Mouse (Mus musculus): ENCODE measurements around the gene Prkn. TPM values are rescaled to one million over a fixed set of nuclear protein-coding genes. Genes with fewer than 3 reads are reported as not detected.

Prkn gene
- total and polyA plus RNA-seq, 3 experiments: 4.5 to 10.6 (median 10.3) TPM

DNA sequence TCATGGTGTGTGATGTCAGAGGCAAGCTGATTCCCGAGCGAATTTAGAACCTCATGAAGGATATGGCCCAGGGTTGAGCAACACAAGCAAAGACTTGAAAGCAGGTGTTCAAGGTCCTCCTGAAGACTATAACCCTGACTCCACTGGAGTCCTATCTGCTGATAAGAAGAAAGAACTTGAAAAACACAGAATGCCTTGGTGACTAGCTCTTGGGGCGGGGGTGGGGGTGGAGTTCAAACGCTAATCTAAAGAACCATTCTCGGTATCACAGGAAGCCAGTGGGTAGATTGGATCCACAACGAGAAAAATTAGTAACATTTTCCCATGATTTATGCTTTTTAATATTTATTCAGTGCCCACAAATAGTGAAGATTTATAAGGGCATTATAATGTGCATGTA lies 879.6 kb downstream of the Prkn start:
- DNase-seq: no peak
- Histone ChIP-seq H3K9ac (ENCODE audit: low read depth, low read length) (no peak overlapping the region), H3K36me3 (ENCODE audit: control insufficient read depth, insufficient read depth, low read length) (no peaks in the 10 kb centered on the region), H3K79me2 (replicated peaks; ENCODE audit: control insufficient read depth, insufficient read depth, low read length) (no peaks in the 10 kb centered on the region), H3K4me1 (ENCODE audit: control insufficient read depth, insufficient read depth, low read length) (no peaks in the 10 kb centered on the region), H3K27me3 (ENCODE audit: control insufficient read depth, insufficient read depth, low read length) (no peaks in the 10 kb centered on the region), H3K27ac (no peak overlapping the region), H3K4me3 (no peak overlapping the region)
- no peak for TF ChIP-seq POLR2A (IDR thresholded peaks at IDR 0.05; ENCODE audit: insufficient read depth, low read depth, low read length)
- TF ChIP-seq EP300 (IDR thresholded peaks at IDR 0.05; ENCODE audit: insufficient read depth, low read depth, low read length): no peak
- no peak for TF ChIP-seq CTCF (IDR thresholded peaks at IDR 0.05)
- intact Hi-C loops (cut with DNase I): no loop called here
- 71% methylated on average over 6 of the region's 6 CpGs for WGBS

DNA sequence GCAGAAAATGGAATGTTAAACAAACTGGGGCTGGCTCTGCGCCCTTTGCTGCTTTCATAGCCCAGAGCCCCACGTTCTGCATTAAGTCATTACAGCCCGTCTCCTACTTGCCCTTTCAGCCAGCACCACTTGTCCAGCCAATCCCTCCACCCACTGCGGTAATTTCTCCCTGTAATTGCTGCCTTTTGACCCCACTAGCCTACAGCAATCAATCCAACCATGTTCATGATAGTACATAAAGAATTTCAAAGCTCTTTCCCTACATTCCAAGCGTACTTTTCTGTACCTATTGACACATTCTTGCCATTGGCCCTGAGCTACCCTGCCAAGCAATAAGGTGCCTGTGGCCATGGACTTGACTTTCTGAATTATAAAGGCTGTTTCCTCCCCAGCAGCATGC lies 881.7 kb downstream of the Prkn start:
- 72% methylated on average over 5 of the region's 5 CpGs for WGBS
- DNase-seq: no peak
- intact Hi-C loops (cut with DNase I): no loop called here
- Histone ChIP-seq H3K9ac (ENCODE audit: low read depth, low read length) (no peak overlapping the region), H3K27ac (no peak overlapping the region), H3K27me3 (ENCODE audit: control insufficient read depth, insufficient read depth, low read length) (no peaks in the 10 kb centered on the region), H3K4me1 (ENCODE audit: control insufficient read depth, insufficient read depth, low read length) (no peaks in the 10 kb centered on the region), H3K4me3 (no peak overlapping the region), H3K36me3 (ENCODE audit: control insufficient read depth, insufficient read depth, low read length) (no peaks in the 10 kb centered on the region), H3K79me2 (replicated peaks; ENCODE audit: control insufficient read depth, insufficient read depth, low read length) (no peaks in the 10 kb centered on the region)
- TF ChIP-seq EP300 (IDR thresholded peaks at IDR 0.05; ENCODE audit: insufficient read depth, low read depth, low read length): no peak
- TF ChIP-seq CTCF (IDR thresholded peaks at IDR 0.05): no peak
- no peak for TF ChIP-seq POLR2A (IDR thresholded peaks at IDR 0.05; ENCODE audit: insufficient read depth, low read depth, low read length)

DNA sequence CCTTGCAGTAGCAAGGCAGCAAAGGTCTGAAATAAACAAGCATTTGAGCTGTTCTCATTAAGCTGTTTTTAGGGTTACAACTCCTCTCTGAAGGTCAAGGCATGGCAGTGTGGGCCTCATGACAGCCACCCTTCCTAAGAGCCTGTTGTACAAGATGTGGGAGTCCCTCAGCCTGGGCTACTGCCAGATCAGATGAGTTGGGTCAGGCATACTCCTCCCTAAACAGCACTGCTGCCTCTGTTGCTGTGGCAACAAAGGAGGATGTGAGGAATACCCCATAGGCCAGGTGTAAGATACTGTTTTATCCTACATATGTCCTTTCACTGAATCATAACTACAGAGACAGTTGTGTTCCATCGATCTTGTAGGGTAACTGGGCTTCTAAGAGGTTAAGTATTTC lies 882.3 kb downstream of the Prkn start:
- DNase-seq: no peak
- WGBS: 93% methylated on average over 1 of the region's 1 CpGs

DNA sequence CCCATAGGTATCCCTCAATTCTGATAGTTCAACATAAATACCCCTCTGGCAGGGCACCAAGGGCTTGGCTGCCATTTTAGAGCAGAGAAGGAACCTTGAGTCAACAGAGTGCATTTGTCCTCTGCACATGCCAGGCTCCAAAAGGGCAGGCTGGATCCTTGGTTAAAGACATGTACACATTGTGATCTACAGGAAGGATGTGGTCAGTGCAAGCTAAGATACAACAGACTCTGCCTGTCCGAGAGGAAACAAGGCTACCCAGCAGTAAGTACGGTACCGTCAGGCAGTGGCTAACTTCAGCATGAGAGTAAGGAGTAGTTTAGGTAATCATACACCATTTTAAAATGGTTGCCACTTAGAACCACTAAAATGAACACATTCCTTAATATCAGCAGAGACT lies 884.0 kb downstream of the Prkn start:
- H3K27ac ChIP-seq: no peak overlapping the region
- H3K4me1 ChIP-seq (ENCODE audit: control insufficient read depth, insufficient read depth, low read length): no peaks in the 10 kb centered on the region
- WGBS: 45% methylated on average over 3 of the region's 3 CpGs
- H3K79me2 ChIP-seq (replicated peaks; ENCODE audit: control insufficient read depth, insufficient read depth, low read length): no peaks in the 10 kb centered on the region
- no peak for TF ChIP-seq POLR2A (IDR thresholded peaks at IDR 0.05; ENCODE audit: insufficient read depth, low read depth, low read length)
- no peak for DNase-seq
- no peaks in the 10 kb centered on the region for H3K27me3 ChIP-seq (ENCODE audit: control insufficient read depth, insufficient read depth, low read length)
- no peak overlapping the region for H3K9ac ChIP-seq (ENCODE audit: low read depth, low read length)
- H3K4me3 ChIP-seq: no peak overlapping the region
- intact Hi-C loops (cut with DNase I): no loop called here
- no peaks in the 10 kb centered on the region for H3K36me3 ChIP-seq (ENCODE audit: control insufficient read depth, insufficient read depth, low read length)

More for the DNA sequence above, 882.3 kb downstream of the Prkn start:
- TF ChIP-seq EP300 (IDR thresholded peaks at IDR 0.05; ENCODE audit: insufficient read depth, low read depth, low read length) (no peak), POLR2A (IDR thresholded peaks at IDR 0.05; ENCODE audit: insufficient read depth, low read depth, low read length) (no peak), CTCF (IDR thresholded peaks at IDR 0.05) (no peak)
- no peaks in the 10 kb centered on the region for H3K36me3 ChIP-seq (ENCODE audit: control insufficient read depth, insufficient read depth, low read length)
- no peak overlapping the region for H3K4me3 ChIP-seq
- intact Hi-C loops (cut with DNase I): no loop called here
- H3K27me3 ChIP-seq (ENCODE audit: control insufficient read depth, insufficient read depth, low read length): no peaks in the 10 kb centered on the region
- no peak overlapping the region for H3K27ac ChIP-seq
- H3K79me2 ChIP-seq (replicated peaks; ENCODE audit: control insufficient read depth, insufficient read depth, low read length): no peaks in the 10 kb centered on the region
- H3K4me1 ChIP-seq (ENCODE audit: control insufficient read depth, insufficient read depth, low read length): no peaks in the 10 kb centered on the region
- no peak overlapping the region for H3K9ac ChIP-seq (ENCODE audit: low read depth, low read length)

DNA sequence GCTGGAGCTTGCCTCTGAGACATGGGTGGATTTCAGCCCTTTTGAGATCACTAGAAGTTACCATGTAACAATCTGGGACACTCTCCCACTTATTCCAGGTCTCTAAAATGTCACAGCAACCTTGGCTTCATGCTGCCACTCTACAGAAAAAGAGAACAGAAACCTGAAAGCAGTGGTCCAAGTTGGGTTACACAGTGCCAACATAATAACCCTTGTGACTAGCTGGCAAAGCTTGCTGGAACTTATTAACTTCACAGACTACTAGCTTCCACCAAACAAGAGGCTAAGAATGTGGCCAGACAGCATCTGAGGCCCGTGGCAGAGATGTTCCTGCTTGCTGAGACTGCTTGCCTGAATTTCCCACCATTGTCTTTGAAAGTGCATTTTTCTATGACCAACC lies 886.9 kb downstream of the Prkn start:
- Histone ChIP-seq H3K79me2 (replicated peaks; ENCODE audit: control insufficient read depth, insufficient read depth, low read length) (no peaks in the 10 kb centered on the region), H3K9ac (ENCODE audit: low read depth, low read length) (no peak overlapping the region), H3K27ac (no peak overlapping the region), H3K27me3 (ENCODE audit: control insufficient read depth, insufficient read depth, low read length) (no peaks in the 10 kb centered on the region), H3K4me3 (no peak overlapping the region), H3K36me3 (ENCODE audit: control insufficient read depth, insufficient read depth, low read length) (no peaks in the 10 kb centered on the region), H3K4me1 (ENCODE audit: control insufficient read depth, insufficient read depth, low read length) (no peaks in the 10 kb centered on the region)
- no peak for TF ChIP-seq EP300 (IDR thresholded peaks at IDR 0.05; ENCODE audit: insufficient read depth, low read depth, low read length)
- TF ChIP-seq CTCF (IDR thresholded peaks at IDR 0.05): no peak
- TF ChIP-seq POLR2A (IDR thresholded peaks at IDR 0.05; ENCODE audit: insufficient read depth, low read depth, low read length): no peak
- 61% methylated on average over 1 of the region's 1 CpGs for WGBS
- DNase-seq: no peak
- intact Hi-C loops (cut with DNase I): no loop called here

DNA sequence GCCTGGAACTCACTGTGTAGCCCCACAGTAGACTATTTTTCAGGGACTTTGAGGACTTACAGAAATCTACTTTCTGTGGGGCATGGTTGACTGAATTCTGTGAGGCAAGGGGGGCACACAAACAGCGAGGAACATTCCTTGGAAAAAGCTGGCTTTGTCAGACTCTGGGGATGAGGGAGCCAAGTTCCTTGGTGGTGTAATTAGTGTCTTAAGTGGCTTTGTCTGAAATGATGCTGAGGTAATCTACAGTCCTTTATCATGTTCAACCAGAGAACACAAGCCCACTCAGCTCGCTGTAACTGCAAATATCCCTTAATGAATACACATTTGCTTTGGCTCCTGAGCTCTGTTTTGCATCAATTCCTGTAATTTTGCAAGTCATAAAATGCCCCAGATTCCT lies 888.1 kb downstream of the Prkn start:
- Histone ChIP-seq H3K9ac (ENCODE audit: low read depth, low read length) (no peak overlapping the region), H3K27me3 (ENCODE audit: control insufficient read depth, insufficient read depth, low read length) (no peaks in the 10 kb centered on the region), H3K4me1 (ENCODE audit: control insufficient read depth, insufficient read depth, low read length) (no peaks in the 10 kb centered on the region), H3K36me3 (ENCODE audit: control insufficient read depth, insufficient read depth, low read length) (no peaks in the 10 kb centered on the region), H3K27ac (no peak overlapping the region), H3K4me3 (no peak overlapping the region), H3K79me2 (replicated peaks; ENCODE audit: control insufficient read depth, insufficient read depth, low read length) (no peaks in the 10 kb centered on the region)
- no peak for DNase-seq
- TF ChIP-seq CTCF (IDR thresholded peaks at IDR 0.05): no peak
- no peak for TF ChIP-seq POLR2A (IDR thresholded peaks at IDR 0.05; ENCODE audit: insufficient read depth, low read depth, low read length)
- TF ChIP-seq EP300 (IDR thresholded peaks at IDR 0.05; ENCODE audit: insufficient read depth, low read depth, low read length): no peak
- intact Hi-C loops (cut with DNase I): no loop called here
- WGBS: 80% methylated on average over 2 of the region's 2 CpGs
